ENCODE assay signal across 8 mouse cellular contexts in the genomic region with DNA sequence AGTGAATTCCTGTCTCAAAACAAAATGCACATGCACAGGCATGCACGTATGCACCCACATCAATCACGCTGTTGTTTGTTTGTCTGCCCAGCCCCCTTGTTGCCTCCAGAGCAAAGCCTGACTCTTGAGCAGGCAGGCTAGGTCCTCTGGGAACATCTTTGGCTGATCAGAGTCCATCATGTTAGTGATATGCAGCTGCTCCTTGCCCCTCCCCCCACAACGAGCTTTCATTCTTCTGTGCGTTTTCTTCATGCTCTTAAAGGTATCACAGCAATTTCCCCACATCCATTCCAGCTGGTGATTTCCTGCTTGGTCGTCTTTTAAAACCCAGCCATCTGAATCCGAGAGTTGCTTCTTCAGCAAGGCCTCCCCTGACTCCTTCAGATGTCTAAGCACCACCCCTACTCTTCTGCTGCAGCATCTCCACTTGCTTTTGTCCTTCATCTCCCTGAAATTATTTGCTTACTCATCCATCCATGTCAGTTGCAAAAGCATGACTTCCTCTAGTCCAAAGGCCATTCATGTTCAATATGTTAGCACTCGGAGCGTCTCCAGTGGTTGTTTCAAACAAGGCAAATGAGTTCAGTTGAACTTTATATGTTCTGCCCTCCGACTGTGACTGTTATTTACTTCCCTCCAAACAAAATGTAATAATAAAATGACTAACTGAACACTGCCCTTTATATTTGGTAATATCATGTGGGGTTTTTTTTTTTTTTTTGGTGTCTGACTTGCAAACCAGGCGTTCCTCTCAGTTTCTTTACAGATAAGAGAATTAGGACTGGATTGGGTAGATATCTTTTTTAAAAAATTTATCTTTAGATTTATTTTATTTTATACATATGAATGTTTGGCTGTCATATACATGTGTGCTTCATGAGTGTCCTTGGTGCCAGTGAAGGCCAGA.
DNase-seq lines count a peak whose midpoint lies in the region; ATAC-seq lines count a peak whose summit lies in the region.

No protein-coding gene starts in this region.

- intact Hi-C loops in gastrocnemius, postnatal 14 days (cut with DNase I; ENCODE audit: low total_unique reads): no loop called here
- intact Hi-C loops in gastrocnemius, postnatal 36 days (cut with DNase I): no loop called here

- ATAC-seq in neutrophil, adult 5-6 weeks (ENCODE audit: extremely low read depth, insufficient number of reproducible peaks, low FRiP score, poor library complexity, severe bottlenecking): 0 out of 2 replicates have a peak, but pooled peaks have one; percentile 36

- DNase-seq in gastrocnemius, postnatal 14 days: peak; percentile 55
- DNase-seq in gastrocnemius, postnatal 36 days: no peak
- DNase-seq in retina, postnatal 1 day: peak; percentile 13
- no peak for DNase-seq in retina, embryonic 14.5 days (ENCODE audit: low spot score)
- peak; percentile 59 to 61 for DNase-seq in kidney, postnatal 36 days
- DNase-seq in right cerebral cortex, postnatal 36 days (ENCODE audit: low spot score in 2 of 2): no peak
- no peak for DNase-seq in right cerebral cortex, adult 18-20 months

Comparison
In these comparisons a context has a peak if more than half of its experiments do, and no peak if none do; other contexts are left out.
1. DNase-seq: peak in gastrocnemius, postnatal 14 days (single experiment), retina, postnatal 1 day (single experiment) and kidney, postnatal 36 days (2 of 2); none in gastrocnemius, postnatal 36 days (0 of 2), retina, embryonic 14.5 days (single experiment), right cerebral cortex, postnatal 36 days (0 of 2) and right cerebral cortex, adult 18-20 months (single experiment).